Mouse (Mus musculus): Measurements from ENCODE around the gene Slc25a11.

The Slc25a11 gene

DNA sequence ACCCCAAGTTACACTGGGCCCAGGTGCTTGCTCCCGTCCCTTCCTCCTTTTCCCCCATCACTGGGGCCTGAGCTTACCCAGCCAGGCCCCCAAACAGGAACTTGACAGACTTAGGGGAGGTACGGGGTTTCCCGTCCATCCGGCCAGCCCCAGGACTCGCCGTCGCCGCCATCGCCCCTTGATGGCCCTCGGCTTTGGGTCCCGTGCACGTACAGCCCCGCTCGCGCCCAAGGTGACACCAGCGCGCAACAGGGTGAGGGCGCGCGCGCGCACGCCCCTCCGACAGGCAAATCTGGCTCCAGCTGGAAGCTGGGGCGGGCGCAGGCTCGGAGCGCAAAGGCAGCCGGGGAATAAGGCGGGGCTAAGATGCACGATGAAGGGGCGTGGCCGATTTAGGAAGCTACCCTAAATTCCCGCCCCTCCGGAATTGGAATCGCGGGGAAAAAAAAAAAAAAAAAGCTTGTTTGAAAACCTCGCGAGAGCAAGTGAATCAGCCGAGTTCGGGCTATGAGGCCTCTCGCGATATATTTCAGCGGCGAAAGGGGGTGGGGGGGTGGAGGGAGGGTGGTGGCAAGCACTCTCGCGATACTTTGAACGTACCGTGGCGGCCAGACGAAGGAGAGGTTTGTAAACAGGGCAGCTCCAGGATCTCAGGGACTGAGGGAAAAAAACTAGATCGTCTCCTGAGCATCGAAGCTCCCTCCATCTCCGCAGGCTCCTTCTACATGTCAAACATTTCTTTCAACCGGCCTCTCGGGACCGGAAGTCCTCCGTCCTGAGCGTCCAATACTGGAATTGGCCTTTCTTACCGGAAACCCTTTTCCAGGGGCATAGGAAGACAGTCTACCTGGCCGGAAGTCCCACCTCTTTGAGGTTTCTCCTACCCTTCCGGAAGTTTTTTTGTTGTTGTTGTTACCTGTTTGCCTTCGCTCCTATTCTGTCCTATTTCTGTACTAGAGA lies at the start of gene Slc25a11, which contains the start of gene Rnf167:
TSS of gene Slc25a11 (minus strand) at position 789 of the 960 bp plus-strand sequence.
TSS of gene Rnf167 (plus strand) at position 545 of the 960 bp plus-strand sequence.
- DNase-seq: peak; percentile 95 to 97

DNA sequence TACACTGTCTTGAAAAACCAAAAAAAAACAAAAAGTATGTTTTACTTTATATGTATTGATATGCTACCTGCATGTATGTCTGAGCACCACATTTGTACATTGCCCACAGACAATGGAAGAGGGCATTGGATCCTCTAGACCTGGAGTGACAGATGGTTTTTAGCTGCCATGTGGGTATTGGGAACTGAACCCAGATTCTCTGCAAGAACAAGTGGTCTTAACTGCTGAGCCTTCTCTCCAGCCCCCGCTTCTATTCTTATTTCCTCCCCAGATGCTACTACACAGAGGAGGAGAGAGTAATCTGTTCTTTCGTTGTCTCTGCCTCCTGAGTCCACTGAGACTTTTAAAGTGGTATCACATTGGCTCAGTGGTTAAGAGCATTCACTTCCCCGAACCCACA lies 46.2 kb upstream of the Slc25a11 start:
- no peak for DNase-seq

DNA sequence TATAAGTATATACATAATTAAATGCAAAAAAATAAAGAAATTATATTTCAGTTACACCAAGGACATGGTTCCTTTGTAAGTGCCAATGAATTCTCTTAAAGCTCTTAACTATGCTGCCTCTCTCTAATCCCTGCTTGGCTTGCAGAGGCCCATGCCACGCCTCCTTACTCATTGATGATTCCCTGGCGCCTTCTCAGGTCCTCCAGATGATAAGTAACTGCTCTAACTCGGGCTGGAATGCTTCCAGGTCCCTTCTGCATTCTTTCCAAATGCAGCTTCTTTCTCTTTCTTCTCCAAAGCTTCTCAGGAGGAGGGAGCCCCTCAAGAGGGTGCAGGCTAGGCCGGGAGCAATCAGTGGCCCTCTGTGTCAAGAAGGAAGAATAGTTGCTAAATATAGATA lies 42.3 kb upstream of the Slc25a11 start:
- DNase-seq: no peak

DNA sequence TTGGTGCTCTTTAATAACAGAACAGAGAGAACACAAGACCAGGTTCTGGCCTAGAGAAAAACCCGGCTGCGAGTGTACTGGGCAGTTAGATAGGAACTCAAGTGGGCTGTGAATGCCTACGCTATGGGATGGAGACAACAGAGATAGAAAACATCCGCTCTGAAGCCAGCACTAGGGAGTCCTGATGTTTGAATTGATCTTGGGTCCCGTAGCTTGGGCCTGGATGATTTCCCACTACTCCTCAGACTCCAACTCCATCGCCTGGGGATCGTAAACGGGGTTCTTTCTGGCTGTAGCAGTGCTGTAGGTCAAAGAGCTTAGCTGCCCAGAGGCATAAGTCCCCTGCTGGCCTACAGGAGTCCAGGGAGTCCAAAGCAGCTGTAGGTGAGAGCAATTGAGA lies 41.1 kb upstream of the Slc25a11 start:
- no peak for DNase-seq

DNA sequence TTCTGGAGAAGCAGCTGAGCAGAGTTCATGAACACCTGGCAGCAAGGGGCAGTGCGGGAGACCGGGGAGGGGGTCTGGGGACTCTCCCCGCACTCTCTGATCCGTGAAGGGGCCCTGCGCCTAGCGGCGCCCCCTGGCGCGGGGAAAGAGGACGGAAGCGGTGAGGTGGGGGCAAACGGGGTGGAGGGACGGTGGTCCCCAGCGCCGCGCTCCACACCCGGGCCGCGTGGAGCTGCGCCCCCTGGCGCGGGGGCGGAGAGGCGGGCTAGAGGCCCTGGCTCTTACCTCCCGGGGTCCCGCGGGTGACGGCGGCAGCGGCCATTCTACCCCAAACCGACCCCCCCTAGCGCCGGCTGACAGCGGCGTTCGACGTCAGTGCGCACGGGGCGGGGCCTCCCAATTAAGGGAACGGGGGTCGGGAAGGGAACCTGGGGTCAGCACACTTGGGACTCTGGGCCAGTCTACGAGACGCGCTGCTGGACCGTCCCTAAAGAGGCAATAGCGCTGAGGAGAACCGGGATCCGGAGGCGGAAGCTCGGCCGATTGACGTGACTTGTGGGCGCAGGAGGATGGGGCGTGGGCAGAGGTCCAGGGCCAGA lies 40.4 kb upstream of the Slc25a11 start, which contains the start of gene Camta2:
TSS of gene Camta2 (minus strand) at position 505 of the 599 bp plus-strand sequence.
- DNase-seq: peak; percentile 78 to 79

DNA sequence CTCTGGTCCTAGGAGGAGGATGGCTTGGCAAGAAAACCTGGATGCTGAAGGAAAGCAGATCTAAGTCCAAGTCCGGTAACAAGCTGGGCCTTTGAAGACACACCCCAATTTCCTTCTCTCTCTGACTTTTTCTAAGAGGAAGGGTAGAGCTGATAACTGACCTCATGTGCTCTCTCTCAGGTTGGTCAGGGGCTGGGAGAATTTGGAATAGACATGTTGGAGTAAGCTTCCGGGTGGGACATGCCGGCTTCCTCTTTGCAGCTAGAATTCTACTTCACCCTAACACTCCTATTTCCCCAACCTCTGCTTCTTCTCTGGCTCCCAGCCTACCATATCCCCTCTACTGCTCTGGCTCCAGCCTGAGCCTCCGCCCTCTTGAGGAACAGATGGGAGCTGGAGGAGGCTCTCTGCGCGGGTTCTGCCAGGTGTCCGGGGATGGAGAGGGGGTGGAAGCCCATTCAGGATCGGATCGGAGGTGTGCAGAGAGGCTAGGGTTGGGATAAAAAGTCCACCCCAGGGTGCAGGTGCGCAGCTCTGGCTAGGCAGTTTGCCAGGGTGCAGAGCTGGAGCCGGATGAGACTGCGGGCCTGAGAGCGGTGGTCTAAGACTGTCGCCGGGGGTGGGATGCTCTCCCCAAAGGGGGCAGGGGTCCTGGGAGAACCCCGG lies 39.8 kb upstream of the Slc25a11 start:
- DNase-seq: no peak

DNA sequence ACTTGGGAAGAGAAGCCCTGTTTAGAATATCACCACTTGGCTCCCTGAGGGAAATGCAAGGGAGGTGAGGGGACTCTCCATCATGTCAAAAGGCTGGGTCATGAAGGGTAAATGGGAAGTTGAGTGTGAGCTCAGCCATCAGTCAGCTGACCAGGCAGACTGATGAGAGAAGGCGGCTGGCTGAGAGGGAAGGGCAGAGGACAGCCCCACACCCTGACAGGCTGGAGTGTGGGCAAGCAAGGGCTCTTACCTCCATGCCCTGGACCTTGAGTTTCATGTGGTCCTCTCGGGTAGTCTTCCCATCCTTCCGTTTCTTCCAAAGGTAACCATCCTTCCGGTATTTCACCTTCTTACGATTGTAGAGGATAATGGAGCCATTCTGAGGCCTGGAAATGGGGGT lies 36.4 kb upstream of the Slc25a11 start:
- DNase-seq: no peak

DNA sequence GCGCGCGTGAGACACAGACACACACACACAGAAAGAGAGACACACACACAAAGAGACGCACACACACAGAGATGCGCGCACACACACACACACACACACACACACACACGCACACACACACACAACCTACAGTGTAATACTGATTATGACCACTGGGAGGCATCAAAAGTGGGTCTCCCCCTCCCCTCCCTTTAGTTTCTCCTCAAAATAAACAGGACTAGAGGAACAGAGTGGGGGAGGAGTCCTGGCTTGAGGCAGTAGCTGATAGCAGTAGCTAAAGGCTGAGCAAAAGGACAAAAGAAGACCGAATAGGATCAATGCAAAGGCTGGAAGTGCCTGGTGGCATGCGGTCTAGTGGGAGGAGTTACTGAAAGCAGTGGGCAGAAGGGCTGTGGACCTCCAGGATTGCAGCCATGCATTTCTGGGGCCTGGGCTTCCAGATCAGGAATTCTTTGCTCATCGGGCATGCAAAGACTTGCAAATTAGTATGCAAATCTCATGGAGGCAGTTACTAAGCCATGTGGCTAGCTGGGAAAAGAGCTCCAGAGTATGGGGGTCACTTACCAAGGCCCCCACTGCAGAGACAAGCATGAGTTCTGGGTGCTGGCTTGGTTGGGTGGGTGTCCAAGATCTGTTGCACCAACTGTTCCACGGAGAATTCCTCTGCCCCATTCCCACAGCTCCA lies 34.8 kb upstream of the Slc25a11 start:
- no peak for DNase-seq

DNA sequence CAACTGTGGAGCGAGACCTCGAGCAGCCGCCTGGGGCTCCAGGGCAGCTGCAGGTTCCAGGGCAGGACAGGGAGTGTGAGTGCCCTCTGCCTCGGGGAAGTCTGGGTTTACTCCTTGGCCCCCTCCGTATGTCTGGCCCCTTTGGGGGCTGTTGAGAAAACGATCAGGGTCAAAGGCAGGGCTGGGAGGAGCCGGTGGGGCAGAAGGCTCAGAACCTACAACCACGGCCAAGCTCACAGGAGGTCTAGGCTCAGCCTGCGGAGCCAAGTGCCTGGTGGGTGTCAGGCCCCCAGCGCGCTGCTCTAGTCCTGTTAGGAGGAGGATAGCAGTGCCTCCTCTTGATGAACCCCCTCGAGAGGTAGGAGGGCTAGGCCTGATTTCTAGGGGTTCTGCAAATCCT lies 33.9 kb upstream of the Slc25a11 start:
- no peak for DNase-seq

DNA sequence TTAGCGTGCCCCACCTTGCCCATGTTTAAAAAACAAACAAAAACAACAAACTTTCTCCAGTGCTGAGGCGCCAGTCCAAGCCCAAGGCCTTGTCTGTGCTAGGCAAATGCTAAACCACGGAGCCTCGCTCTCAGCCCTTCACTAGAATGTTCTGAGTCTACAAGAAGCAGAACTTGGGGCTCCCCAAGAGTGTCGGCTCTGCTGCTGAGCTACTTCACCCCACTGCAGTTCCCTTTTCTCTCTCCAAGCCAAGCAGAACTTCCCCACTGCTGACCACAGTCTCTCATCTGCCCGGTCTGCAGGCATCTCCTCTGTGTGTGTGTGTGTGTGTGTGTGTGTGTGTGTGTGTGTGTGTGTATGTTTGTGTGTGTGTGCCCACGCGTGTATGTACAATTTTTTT lies 32.6 kb upstream of the Slc25a11 start:
- DNase-seq: no peak

DNA sequence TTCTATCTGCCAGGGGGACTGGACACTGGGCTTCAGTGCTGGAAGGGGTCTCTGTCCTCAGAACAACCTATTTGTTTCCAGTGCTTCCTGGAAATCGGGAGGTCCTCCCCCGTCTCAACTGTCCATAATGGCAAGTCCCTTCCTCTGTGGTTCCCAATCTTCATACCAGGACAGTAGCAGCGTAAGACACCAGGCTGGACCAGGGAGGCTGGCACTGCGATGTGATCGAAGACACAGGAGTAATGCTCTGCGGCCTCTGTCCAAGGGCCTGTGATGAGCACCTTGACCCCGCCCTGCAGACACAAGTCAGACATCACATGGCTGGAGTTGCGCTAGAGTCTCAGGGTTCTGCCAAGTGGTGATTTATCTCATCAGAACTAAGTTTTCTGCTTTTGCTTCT lies 32.1 kb upstream of the Slc25a11 start:
- DNase-seq: no peak

DNA sequence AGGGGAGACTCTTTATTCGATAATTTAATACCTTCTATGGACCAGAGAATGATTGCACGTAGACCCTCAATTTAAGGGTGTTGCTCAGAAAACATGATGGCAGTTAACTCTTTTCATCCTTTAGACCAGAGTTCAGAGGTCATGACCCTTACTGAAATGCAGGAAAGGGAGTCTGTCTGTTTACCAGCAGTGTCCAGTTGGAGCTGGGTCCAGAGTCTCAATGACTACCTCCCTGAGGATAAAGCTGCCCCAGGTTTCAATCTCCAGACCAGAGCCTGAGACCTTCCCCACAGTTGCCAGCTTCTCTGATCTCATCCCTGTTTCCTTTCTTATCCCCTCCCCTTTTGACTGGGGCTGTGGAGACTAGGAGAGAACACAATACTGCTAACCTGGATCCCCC lies 31.3 kb upstream of the Slc25a11 start:
- DNase-seq: no peak

DNA sequence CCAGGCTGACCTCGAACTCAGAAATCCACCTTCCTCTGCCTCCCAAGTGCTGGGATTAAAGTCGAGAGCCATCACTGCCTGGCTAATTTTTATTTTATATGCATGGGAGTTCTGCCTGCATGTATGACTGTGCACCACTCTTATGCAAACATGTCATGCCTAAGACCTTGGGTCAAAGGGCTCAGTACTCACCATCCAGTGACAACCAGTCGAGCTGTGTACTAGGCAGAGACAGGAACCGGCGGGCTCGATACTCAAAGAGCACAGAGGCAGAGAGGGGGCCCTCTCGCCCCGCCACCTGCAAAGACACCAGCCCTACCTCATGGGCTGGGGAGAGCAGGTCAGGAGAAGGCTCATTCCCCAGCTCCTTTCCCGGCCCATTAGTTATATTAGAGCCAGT lies 30.8 kb upstream of the Slc25a11 start:
- no peak for DNase-seq

DNA sequence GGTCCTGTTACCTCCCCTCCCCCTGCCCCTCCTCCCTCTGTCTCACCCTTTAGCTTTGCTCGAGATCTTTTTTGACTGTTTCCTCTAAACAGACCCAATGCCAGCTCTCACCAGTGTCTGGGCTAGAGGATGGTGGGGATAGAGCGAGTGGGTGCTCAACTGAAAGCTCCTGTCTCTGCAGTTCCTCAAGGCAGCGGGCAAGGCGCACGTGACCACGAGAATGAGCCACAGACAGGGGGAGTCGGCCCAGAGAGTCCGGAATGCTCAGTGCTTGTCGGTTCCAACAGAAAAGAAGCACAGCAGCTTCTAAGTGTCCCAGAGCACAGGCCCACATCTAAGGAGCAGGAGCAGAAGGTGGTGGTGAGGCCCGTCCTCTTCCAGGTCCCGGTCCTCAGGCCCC lies 27.2 kb upstream of the Slc25a11 start:
- DNase-seq: no peak

DNA sequence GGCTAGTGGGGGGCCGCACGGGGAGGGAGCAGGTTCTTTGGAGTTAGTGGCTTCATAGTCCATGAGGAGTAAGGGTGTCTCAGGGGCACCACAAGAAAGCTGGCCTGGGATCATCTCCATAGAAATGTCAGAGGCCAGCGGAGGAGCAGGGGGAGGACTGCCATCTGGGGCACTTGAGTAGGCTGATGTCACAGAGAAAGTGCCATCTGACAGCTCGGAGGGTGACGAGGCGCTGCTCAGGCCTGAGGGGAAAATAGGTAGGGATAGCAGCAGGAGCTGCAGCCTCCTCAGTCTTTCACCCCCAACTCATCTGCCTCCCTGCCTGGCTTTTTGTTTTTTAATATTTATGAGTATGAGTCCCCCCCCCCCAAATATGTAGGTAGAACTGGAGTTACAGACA lies 26.7 kb upstream of the Slc25a11 start:
- no peak for DNase-seq

DNA sequence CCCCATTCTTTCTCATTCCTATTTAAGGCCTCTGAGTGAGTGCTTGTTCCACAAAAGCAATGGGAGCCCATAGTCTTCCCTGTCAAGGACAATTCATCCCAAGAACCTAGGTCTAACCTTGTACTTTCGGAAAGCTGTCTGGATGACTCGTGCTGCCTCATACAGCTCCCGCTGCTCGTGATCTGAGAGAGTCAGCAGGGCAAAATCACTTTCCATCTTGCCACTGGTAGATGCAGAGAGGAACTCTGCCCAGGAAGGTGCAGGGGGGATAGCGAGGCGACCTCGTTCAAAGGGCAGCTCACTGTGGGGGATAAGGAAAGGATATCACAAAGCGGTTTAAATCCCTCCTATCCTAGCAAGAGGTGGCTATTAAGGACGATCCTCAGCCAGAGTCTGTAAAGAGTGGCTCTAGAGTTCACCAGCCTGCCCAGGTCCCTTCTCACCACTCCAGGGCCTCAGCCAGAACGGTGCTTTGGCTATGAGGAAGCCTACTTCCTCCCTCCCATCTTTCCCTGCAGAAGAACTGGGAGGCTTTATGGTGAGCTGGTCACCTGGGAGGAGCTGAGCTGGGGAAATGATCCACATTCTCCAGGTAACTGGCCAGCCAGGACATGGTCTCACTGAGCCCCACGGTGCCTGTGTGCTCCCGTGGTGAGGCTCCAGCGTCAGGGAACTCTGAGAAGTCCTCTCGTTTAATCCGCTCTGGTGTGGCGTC lies 24.2 kb upstream of the Slc25a11 start:
- no peak for DNase-seq

DNA sequence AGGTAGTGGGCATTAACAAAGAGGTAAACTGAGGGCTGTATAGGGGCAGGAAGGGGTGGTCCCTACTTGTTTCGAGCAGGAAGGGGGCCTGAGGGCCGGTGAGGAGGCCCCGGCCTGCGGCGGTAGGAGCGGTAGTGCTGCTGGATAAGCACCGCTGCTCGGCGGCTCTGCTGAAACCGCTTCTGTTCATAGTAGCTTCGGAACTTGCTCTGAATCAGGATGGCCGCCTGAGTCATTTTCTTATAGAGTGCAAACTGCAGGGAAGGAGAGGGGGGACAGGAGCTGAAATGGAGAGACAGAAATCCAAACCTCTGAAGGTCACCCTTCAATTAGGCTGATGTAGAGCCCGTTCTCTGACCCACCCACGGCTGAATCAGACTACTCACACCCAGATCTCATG lies 23.2 kb upstream of the Slc25a11 start:
- DNase-seq: no peak

DNA sequence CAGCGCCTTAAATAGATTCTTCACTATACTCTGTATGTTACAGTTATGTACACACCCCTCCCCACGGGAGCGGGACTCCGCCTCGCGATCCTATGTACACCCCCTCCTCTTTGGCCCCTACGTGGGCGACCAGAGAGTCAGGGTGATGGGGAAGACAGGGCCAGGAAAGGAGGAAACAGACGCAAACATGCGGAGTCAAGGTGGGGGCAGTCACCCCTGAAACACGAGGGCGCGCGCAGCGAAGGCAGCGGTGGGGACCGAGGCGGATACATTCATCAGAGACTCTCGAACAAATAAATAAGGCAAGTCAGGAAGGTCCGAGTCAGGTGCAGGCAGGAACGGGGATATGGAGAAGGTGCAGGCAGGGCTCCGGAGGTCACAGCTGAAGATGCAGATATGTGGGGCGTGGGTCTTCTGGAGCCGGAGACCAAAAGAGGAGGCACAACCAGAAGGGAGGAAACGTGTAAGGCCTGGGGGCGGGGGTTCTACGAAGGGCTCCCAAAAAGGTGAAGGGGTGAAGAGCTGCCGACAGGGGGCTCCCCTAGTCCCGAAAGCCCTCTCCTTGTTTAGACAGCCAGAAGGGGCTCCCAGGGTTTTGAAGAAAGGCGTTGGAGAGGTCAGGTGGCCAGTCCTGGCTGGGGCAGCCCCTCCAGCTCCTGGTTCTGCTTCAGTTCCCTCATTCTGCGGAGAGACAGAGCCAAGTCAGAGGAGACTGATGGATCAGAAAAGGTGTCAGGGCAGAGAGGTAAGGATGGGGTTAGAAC lies 22.5 kb upstream of the Slc25a11 start:
- peak; percentile 84 to 91 for DNase-seq

DNA sequence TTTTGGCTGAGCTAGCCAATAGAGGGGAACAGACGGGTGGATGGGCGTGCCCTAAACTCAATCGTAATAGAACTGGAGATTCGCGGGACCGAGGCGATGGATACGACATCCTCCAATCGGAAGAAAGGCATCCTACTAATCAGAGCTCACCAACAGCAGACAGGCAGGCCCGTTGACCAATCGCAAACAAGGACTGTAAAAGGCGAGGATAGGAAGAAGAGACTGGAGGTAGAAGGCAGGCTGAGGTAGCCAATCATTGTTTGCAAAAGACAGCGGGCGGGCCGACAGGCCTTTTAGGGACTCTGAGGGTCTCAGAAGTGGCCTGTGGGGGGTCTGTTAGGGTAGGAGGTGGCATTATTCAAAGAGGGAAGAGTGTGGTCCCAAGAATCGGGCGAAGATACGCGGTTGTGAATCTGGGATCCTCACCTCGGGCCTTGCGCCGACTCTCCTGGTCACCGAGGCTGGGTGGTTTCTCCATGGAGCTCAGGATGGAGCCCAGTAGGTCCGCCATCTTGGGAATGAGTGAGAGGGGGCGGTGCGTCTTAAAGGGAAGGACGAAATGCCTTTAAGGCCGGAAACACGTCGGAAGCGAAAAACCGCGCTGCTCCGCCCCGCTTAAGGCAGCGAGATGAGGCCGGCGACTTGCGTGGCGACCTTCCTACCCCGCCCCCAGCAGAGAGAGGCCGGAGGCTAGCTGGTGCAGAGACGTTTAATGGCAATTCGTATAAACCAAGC lies 21.7 kb upstream of the Slc25a11 start, which contains the start of gene Spag7:
TSS of gene Spag7 (minus strand) at position 646 of the 735 bp plus-strand sequence.
- peak; percentile 94 to 98 for DNase-seq

DNA sequence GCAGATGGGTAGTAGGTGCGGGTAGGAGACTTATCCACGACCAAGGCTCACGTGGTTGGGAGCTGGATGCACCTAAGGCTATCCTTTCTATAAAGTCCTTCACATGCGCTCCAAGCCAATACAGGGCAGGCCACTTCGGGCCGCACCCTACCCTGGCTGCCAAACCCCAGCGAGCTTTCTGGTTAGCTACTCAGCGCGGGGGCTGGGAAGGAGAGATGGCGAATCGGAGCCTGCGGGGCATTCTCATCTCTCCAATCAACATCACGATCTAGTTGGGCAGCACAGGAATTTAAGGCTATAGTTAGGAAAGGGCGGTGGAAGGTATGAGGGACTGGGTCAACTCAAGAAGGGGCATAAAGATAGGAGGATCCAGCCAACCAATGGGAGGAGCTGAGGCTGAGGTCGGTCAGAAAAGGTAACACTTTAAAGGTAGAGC lies 21.1 kb upstream of the Slc25a11 start:
- no peak for DNase-seq
